Mouse (Mus musculus) midbrain, embryonic 14.5 days (tissue): ENCODE data around the gene Phlda2. TPM values are rescaled to one million over a fixed set of nuclear protein-coding genes. Genes with fewer than 3 reads are reported as not detected.

Experiments used
- ATAC-seq: fragments of 200-750 bp; cut with Nextera tagmentation; 2 replicates; pipeline ENCODE4 v1.8.0; 2017; ENCODE audit warnings: moderate number of reproducible peaks, moderate library complexity; ENCODE audit not compliant: low FRiP score, low TSS enrichment
- DNase-seq: peaks from one replicate; pipeline ENCODE4 v3.0.0-alpha.2; 2015
- H3K27ac ChIP-seq: fragments of 300-500 bp; sonication (generic); replicated peaks from 2 replicates; pipeline ENCODE4 v1.5.1; 2014; ENCODE audit warnings: mild to moderate bottlenecking, low read depth, low read length, moderate library complexity
- H3K27me3 ChIP-seq: fragments of 300-500 bp; sonication (generic); 2 replicates; pipeline ENCODE4 v1.6.1; 2014; ENCODE audit warnings: low read length, control low read depth, mixed read lengths; ENCODE audit not compliant: control insufficient read depth, insufficient read depth
- H3K36me3 ChIP-seq: fragments of 300-500 bp; sonication (generic); 2 replicates; pipeline ENCODE4 v1.6.1; 2014; ENCODE audit warnings: low read length, control low read depth; ENCODE audit not compliant: control insufficient read depth, insufficient read depth
- H3K4me1 ChIP-seq: fragments of 300-500 bp; sonication (generic); 2 replicates; pipeline ENCODE4 v1.6.1; 2014; ENCODE audit warnings: mild to moderate bottlenecking, antibody characterized with exemption, low read length, control low read depth; ENCODE audit not compliant: control insufficient read depth, insufficient read depth
- H3K4me2 ChIP-seq: fragments of 300-500 bp; sonication (generic); 2 replicates; pipeline ENCODE4 v1.6.1; 2014; ENCODE audit warnings: mild to moderate bottlenecking, low read length, moderate library complexity
- H3K4me3 ChIP-seq: fragments of 300-500 bp; sonication (generic); replicated peaks from 2 replicates; pipeline ENCODE4 v1.5.1; 2014; ENCODE audit warnings: low read depth, low read length
- H3K9ac ChIP-seq: fragments of 300-500 bp; sonication (generic); replicated peaks from 2 replicates; pipeline ENCODE4 v1.6.1; 2014; ENCODE audit warnings: mild to moderate bottlenecking, low read length, moderate library complexity
- H3K9me3 ChIP-seq: fragments of 300-500 bp; sonication (generic); 2 replicates; pipeline ENCODE4 v1.6.1; 2016; ENCODE audit warnings: low read length, control low read depth, mixed read lengths; ENCODE audit not compliant: control insufficient read depth
- WGBS: fragments of 180-500 bp; shearing (Covaris S2); extraction: QIAGEN DNeasy Blood & Tissue Kit; methylation state at CpG from one replicate; pipeline ENCODE4 v1.1.7; 2014; 5-methylcytosine and 5-hydroxymethylcytosine counted together
- polyA plus RNA-seq: library from polyadenylated mRNA; unstranded; fragments of >200 nt; fragmentation: Nextera tagmentation; extraction: Ambion mirVana; gene quantifications from 2 replicates; pipeline ENCODE4 v1.2.1, GENCODE M21; 2014

Phlda2 gene
- polyA plus RNA-seq, 1 experiment from 2014 or later: 0.45 TPM

GRCm38 (mm10) chr7:143462516-143462915 is 40.4 kb downstream of the Phlda2 start:
- DNase-seq: no peak
- no peak overlapping the region for H3K4me3 ChIP-seq
- H3K27me3 ChIP-seq: peaks cover 7% of the 10 kb centered on the region; the same call in 1 of the 2 replicates
- no peak overlapping the region for H3K27ac ChIP-seq
- no peaks in the 10 kb centered on the region for H3K9me3 ChIP-seq
- no peak for ATAC-seq
- H3K9ac ChIP-seq: no peak overlapping the region
- no peak overlapping the region for H3K4me2 ChIP-seq
- H3K4me1 ChIP-seq: peaks cover 8% of the 10 kb centered on the region
- 79% methylated on average over 5 of the region's 5 CpGs for WGBS
- no peaks in the 10 kb centered on the region for H3K36me3 ChIP-seq

GRCm38 (mm10) chr7:143461920-143462319 is 41.0 kb downstream of the Phlda2 start:
- WGBS: 41% methylated on average over 11 of the region's 11 CpGs
- Histone ChIP-seq H3K4me2 (peak overlapping the region; percentile 53; the same call in 1 of the 2 replicates), H3K4me3 (no peak overlapping the region), H3K27ac (no peak overlapping the region), H3K4me1 (peaks cover 7% of the 10 kb centered on the region; the same call in 1 of the 2 replicates), H3K36me3 (no peaks in the 10 kb centered on the region), H3K9me3 (no peaks in the 10 kb centered on the region), H3K27me3 (peaks cover 7% of the 10 kb centered on the region; the same call in 1 of the 2 replicates), H3K9ac (no peak overlapping the region)
- ATAC-seq (no peak), DNase-seq (no peak)

- H3K9ac ChIP-seq: no peak overlapping the region; the same call in 1 of the 2 replicates
- no peaks in the 10 kb centered on the region for H3K9me3 ChIP-seq
- H3K4me1 ChIP-seq: peaks cover 7% of the 10 kb centered on the region; the same call in 1 of the 2 replicates
- H3K4me2 ChIP-seq: peak overlapping the region; percentile 53
- ATAC-seq (peak; percentile 52), DNase-seq (no peak)
- H3K27ac ChIP-seq: peak overlapping the region; percentile 70
- H3K4me3 ChIP-seq: peak overlapping the region; percentile 14; the same call in 1 of the 2 replicates
- 40% methylated on average over 15 of the region's 32 CpGs for WGBS
- H3K27me3 ChIP-seq: peaks cover 7% of the 10 kb centered on the region; the same call in 1 of the 2 replicates
- no peaks in the 10 kb centered on the region for H3K36me3 ChIP-seq
Measured at GRCm38 (mm10) chr7:143461294-143461870, 41.6 kb downstream of the Phlda2 start.

GRCm38 (mm10) chr7:143460874-143461273 is 42.1 kb downstream of the Phlda2 start, which contains the start of gene Cdkn1c:
Gene Cdkn1c, minus strand, starts transcription at chr7:143461050.
- Histone ChIP-seq H3K4me2 (peak within 1 kb of the TSS; percentile 53), H3K9ac (peak within 1 kb of the TSS; percentile 67), H3K4me3 (peak within 1 kb of the TSS; percentile 55), H3K27me3 (peaks cover 7% of the 10 kb centered on the region; the same call in 1 of the 2 replicates), H3K9me3 (no peaks in the 10 kb centered on the region), H3K4me1 (peaks cover 7% of the 10 kb centered on the region; the same call in 1 of the 2 replicates), H3K27ac (peak within 1 kb of the TSS; percentile 72), H3K36me3 (no peaks in the 10 kb centered on the region)
- WGBS: 23% methylated on average over 48 of the region's 48 CpGs
- DNase-seq (peak; percentile 94), ATAC-seq (peak; percentile 85)

GRCm38 (mm10) chr7:143460217-143460834 is 42.6 kb downstream of the Phlda2 start:
- 46% methylated on average over 60 of the region's 60 CpGs for WGBS
- DNase-seq (peak; percentile 47), ATAC-seq (no peak; the same call in 1 of the 2 replicates)

GRCm38 (mm10) chr7:143459332-143460211 is 43.4 kb downstream of the Phlda2 start:
- Histone ChIP-seq H3K27ac (peak overlapping the region; percentile 72), H3K36me3 (no peaks in the 10 kb centered on the region), H3K4me3 (peak overlapping the region; percentile 55), H3K4me2 (peak overlapping the region; percentile 53), H3K27me3 (peaks cover 6% of the 10 kb centered on the region; the same call in 1 of the 2 replicates), H3K4me1 (peaks cover 1% of the 10 kb centered on the region; the same call in 1 of the 2 replicates), H3K9ac (peak overlapping the region; percentile 67), H3K9me3 (no peaks in the 10 kb centered on the region)
- 36% methylated on average over 98 of the region's 100 CpGs for WGBS
- DNase-seq: peak; percentile 60
- no peak for ATAC-seq

More at GRCm38 (mm10) chr7:143460217-143460834, 42.6 kb downstream of the Phlda2 start:
- Histone ChIP-seq H3K4me3 (peak overlapping the region; percentile 55), H3K27ac (peak overlapping the region; percentile 72), H3K36me3 (no peaks in the 10 kb centered on the region), H3K9ac (peak overlapping the region; percentile 67), H3K27me3 (peaks cover 7% of the 10 kb centered on the region; the same call in 1 of the 2 replicates), H3K9me3 (no peaks in the 10 kb centered on the region), H3K4me1 (peaks cover 7% of the 10 kb centered on the region; the same call in 1 of the 2 replicates), H3K4me2 (peak overlapping the region; percentile 53)

GRCm38 (mm10) chr7:143458963-143459331 is 44.0 kb downstream of the Phlda2 start:
- H3K4me3 ChIP-seq: peak overlapping the region; percentile 55
- H3K4me1 ChIP-seq: no peaks in the 10 kb centered on the region
- H3K36me3 ChIP-seq: no peaks in the 10 kb centered on the region
- WGBS: 21% methylated on average over 31 of the region's 38 CpGs
- peak overlapping the region; percentile 53 for H3K4me2 ChIP-seq
- ATAC-seq (no peak), DNase-seq (no peak)
- H3K9me3 ChIP-seq: no peaks in the 10 kb centered on the region
- H3K27ac ChIP-seq: peak overlapping the region; percentile 72
- H3K27me3 ChIP-seq: no peaks in the 10 kb centered on the region
- H3K9ac ChIP-seq: peak overlapping the region; percentile 67
